Mouse (Mus musculus): Measurements from ENCODE around the gene Vmn1r228.

Gene Vmn1r228

GRCm38 (mm10) chr17:20786057-20786456 is at the start of gene Vmn1r228:
Vmn1r228 (minus strand) TSS chr17:20786157.
- DNase-seq (ENCODE audit: extremely low spot score) = no peak

GRCm38 (mm10) chr17:20811255-20811654 is 25.3 kb upstream of the Vmn1r228 start, which contains the start of gene Vmn1r229:
Vmn1r229 (plus strand) TSS chr17:20811555.
- no peak for DNase-seq (ENCODE audit: extremely low spot score)

GRCm38 (mm10) chr17:20729543-20729942 is 56.4 kb downstream of the Vmn1r228 start, which contains the start of gene Vmn1r227:
Vmn1r227 (plus strand) TSS chr17:20729843.
- no peak for DNase-seq (ENCODE audit: extremely low spot score)
